Mouse (Mus musculus) adrenal gland, adult (tissue): ENCODE measurements at regions not wholly inside any gene's neighbourhood (a gene's known extent, or its start where the extent isn't known, plus 50 kb on each side); places are given as distances from the start of the nearest gene placed in this dataset.

ENCODE experiments used
- DNase-seq, 2 experiments: peaks; one replicate each; pipeline ENCODE4 v3.0.0; 2022 to 2023; ENCODE audit warnings: low spot score in 1 of 2; ENCODE audit not compliant: inconsistent age in 2 of 2

GRCm38 (mm10) chr2:21044781-21045180 is 76.1 kb upstream of the Arhgap21 start:
- no peak for DNase-seq

GRCm38 (mm10) chr2:21044007-21044406 is 75.3 kb upstream of the Arhgap21 start:
- no peak for DNase-seq

GRCm38 (mm10) chr2:21043302-21043701 is 74.6 kb upstream of the Arhgap21 start:
- no peak for DNase-seq

- no peak for DNase-seq
Observed at GRCm38 (mm10) chr2:21037607-21038006, 68.9 kb upstream of the Arhgap21 start.

GRCm38 (mm10) chr2:21037181-21037580 is 68.5 kb upstream of the Arhgap21 start:
- peak; percentile 11 to 39 for DNase-seq

GRCm38 (mm10) chr2:21035884-21036648 is 67.4 kb upstream of the Arhgap21 start:
- no peak for DNase-seq

- no peak for DNase-seq
Observed at GRCm38 (mm10) chr2:21034651-21035050, 66.0 kb upstream of the Arhgap21 start.

- no peak for DNase-seq
Observed at GRCm38 (mm10) chr2:21030650-21031049, 62.0 kb upstream of the Arhgap21 start.

GRCm38 (mm10) chr2:21029391-21030010 is 60.8 kb upstream of the Arhgap21 start:
- peak in 1 of 2 experiments; percentile 42 for DNase-seq

GRCm38 (mm10) chr2:21028605-21029004 is 59.9 kb upstream of the Arhgap21 start:
- no peak for DNase-seq

GRCm38 (mm10) chr2:21018535-21018934 is 49.9 kb upstream of the Arhgap21 start:
- no peak for DNase-seq
